Mouse (Mus musculus) neural tube, embryonic 11.5 days (tissue): ENCODE data around the gene Tspan5. TPM values are rescaled to one million over a fixed set of nuclear protein-coding genes. Genes with fewer than 3 reads are reported as not detected.

Experiments
- ATAC-seq: fragments of 200-750 bp; cut with Nextera tagmentation; 2 replicates; pipeline ENCODE4 v1.8.0; 2017; ENCODE audit warnings: moderate number of reproducible peaks, mild to moderate bottlenecking, moderate TSS enrichment, moderate library complexity; ENCODE audit not compliant: insufficient read depth, low FRiP score, low TSS enrichment
- DNase-seq: peaks from one replicate; pipeline ENCODE4 v3.0.0-alpha.2; 2015; ENCODE audit warnings: low spot score
- H3K27ac ChIP-seq: fragments of 300-500 bp; sonication (generic); 2 replicates; pipeline ENCODE4 v1.5.1; 2014; ENCODE audit warnings: low read depth, mild to moderate bottlenecking, low read length
- H3K27me3 ChIP-seq: fragments of 300-500 bp; sonication (generic); 2 replicates; pipeline ENCODE4 v1.6.1; 2014; ENCODE audit warnings: mild to moderate bottlenecking, low read length, mixed read lengths; ENCODE audit not compliant: control insufficient read depth, insufficient read depth
- H3K36me3 ChIP-seq: fragments of 300-500 bp; sonication (generic); 2 replicates; pipeline ENCODE4 v1.6.1; 2014; ENCODE audit warnings: mild to moderate bottlenecking, low read length, moderate library complexity, mixed read lengths; ENCODE audit not compliant: control insufficient read depth, insufficient read depth
- H3K4me1 ChIP-seq: fragments of 300-500 bp; sonication (generic); 2 replicates; pipeline ENCODE4 v1.6.1; 2014; ENCODE audit warnings: low read length, mixed read lengths; ENCODE audit not compliant: control insufficient read depth, insufficient read depth
- H3K4me2 ChIP-seq: fragments of 300-500 bp; sonication (generic); 2 replicates; pipeline ENCODE4 v1.6.1; 2014; ENCODE audit warnings: low read depth, mild to moderate bottlenecking, moderate library complexity
- H3K4me3 ChIP-seq: fragments of 300-500 bp; sonication (generic); 2 replicates; pipeline ENCODE4 v1.5.1; 2014; ENCODE audit warnings: low read depth, low read length
- H3K9ac ChIP-seq: fragments of 300-500 bp; sonication (generic); 2 replicates; pipeline ENCODE4 v1.6.1; 2014; ENCODE audit warnings: mild to moderate bottlenecking, low read length
- H3K9me3 ChIP-seq: fragments of 300-500 bp; sonication (generic); 2 replicates; pipeline ENCODE4 v1.6.1; 2016; ENCODE audit warnings: low read length; ENCODE audit not compliant: control insufficient read depth
- WGBS: fragments of 180-500 bp; shearing (Covaris S2); extraction: QIAGEN DNeasy Blood & Tissue Kit; methylation state at CpG from one replicate; pipeline ENCODE4 v1.1.7; 2014; 5-methylcytosine and 5-hydroxymethylcytosine counted together
- polyA plus RNA-seq: library from polyadenylated mRNA; unstranded; fragments of >200 nt; fragmentation: Nextera tagmentation; extraction: Ambion mirVana; gene quantifications from 2 replicates; pipeline ENCODE4 v1.2.1, GENCODE M21; 2014

Gene Tspan5
- polyA plus RNA-seq, 1 experiment from 2014 or later = 79.2 TPM

DNA sequence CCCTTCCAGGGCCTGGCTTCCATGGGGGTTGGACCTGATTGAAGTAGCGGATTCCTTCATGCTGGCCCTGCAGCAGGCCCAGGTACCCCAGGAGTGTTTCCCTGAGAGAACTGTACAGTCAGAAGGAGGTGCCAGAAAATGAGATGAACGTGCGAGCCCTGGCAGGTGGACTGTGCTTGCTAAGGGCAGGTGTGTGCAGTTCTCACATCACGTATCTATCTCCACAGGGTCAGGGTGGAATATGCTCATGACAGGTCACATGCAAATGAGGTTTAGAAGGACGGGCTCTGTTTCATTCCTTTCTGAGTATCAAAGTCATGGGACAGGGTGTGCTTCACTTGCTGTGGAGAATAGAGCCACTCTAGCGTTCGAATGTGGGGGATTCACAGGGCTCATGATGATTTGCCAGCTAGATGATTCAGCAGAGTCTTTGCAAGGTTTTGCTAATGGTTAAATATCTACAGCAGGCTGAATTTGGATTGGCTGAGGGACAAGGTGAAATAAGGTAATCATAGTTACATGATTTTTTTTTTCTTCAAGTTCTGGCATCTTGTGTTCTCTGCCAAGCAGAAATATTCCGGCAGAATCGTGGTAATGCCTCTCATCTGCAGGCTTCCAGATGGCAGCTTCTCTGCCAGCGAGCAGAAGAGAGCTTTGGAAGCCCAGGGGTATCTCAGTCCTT lies 28.8 kb downstream of the Tspan5 start:
- Histone ChIP-seq H3K4me1 (peaks cover 13% of the 10 kb centered on the region; the same call in 1 of the 2 replicates), H3K27ac (peak overlapping the region; percentile 34; the same call in 1 of the 2 replicates), H3K4me2 (no peak overlapping the region), H3K9ac (no peak overlapping the region), H3K4me3 (no peak overlapping the region), H3K36me3 (no peaks in the 10 kb centered on the region), H3K9me3 (no peaks in the 10 kb centered on the region), H3K27me3 (no peaks in the 10 kb centered on the region)
- ATAC-seq (no peak), DNase-seq (no peak)
- 78% methylated on average over 10 of the region's 10 CpGs for WGBS

DNA sequence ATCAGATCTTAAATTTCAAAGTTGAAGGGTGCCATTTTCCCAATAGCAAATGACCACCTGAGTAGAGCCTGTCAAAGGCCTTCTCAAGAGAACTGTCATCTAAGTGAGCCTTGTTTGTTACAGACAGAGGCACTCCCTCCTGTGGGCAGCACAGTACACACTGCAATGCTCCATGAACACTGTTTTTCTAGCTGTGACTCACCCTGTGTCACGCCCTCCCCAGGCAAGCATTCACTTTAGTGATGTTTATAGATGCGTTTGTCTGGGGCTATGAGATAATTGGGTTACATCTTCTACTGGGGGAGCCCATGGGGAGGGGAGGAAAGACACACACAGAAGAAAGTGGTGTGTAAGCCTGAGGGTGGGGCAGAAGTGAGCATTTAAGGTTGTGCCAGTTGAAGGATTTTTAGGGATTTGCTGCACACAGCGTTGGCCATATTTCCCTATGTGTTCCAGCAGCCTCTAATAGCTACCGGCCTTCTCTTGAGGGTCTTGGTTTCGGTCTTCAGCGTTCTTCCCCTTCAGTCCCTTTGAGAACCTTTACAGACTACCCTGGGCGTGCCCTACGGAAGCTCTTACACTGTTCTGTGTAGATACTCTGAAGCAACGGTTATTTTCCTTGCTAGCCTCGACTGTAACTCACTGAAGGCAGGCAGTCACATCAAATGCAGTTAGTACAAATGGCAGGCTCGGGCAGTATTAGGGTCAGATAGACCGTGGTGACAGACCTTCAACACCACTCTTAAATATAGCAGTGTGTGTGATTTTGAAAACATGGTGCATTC lies 29.7 kb downstream of the Tspan5 start:
- Histone ChIP-seq H3K4me2 (no peak overlapping the region), H3K36me3 (no peaks in the 10 kb centered on the region), H3K9ac (no peak overlapping the region), H3K4me1 (peaks cover 13% of the 10 kb centered on the region; the same call in 1 of the 2 replicates), H3K4me3 (no peak overlapping the region), H3K9me3 (no peaks in the 10 kb centered on the region), H3K27ac (no peak overlapping the region), H3K27me3 (no peaks in the 10 kb centered on the region)
- 78% methylated on average over 12 of the region's 12 CpGs for WGBS
- no peak for DNase-seq
- no peak for ATAC-seq

GRCm38 (mm10) chr3:138773871-138774606 lies 32.0 kb downstream of the Tspan5 start:
- no peaks in the 10 kb centered on the region for H3K36me3 ChIP-seq
- H3K4me2 ChIP-seq = no peak overlapping the region
- no peaks in the 10 kb centered on the region for H3K9me3 ChIP-seq
- ATAC-seq = no peak
- no peak overlapping the region for H3K9ac ChIP-seq
- peaks cover 13% of the 10 kb centered on the region for H3K4me1 ChIP-seq
- no peaks in the 10 kb centered on the region for H3K27me3 ChIP-seq
- DNase-seq = no peak
- no peak overlapping the region for H3K27ac ChIP-seq
- WGBS = 69% methylated on average over 9 of the region's 9 CpGs
- no peak overlapping the region for H3K4me3 ChIP-seq

DNA sequence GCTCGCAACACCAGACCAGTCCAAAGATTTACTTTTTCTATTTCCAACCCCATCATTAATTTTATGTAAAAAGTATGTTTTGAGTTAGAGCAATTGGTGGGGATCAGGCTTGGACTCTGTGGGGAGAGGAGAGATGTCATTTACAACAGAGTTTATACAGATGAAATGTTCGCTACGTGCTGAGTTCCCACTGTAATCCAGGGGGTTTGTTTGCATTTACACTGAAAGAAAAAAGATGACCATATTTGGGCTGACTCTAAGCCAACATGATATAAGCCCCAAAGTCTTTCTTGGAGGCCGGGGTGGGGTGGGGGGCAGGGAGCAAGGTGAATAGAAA lies 32.6 kb downstream of the Tspan5 start:
- no peak overlapping the region for H3K4me2 ChIP-seq
- no peak overlapping the region for H3K9ac ChIP-seq
- WGBS = 84% methylated on average over 4 of the region's 4 CpGs
- H3K9me3 ChIP-seq = no peaks in the 10 kb centered on the region
- ATAC-seq = no peak
- no peaks in the 10 kb centered on the region for H3K27me3 ChIP-seq
- peaks cover 14% of the 10 kb centered on the region for H3K4me1 ChIP-seq
- DNase-seq = no peak
- no peak overlapping the region for H3K4me3 ChIP-seq
- H3K27ac ChIP-seq = no peak overlapping the region
- H3K36me3 ChIP-seq = no peaks in the 10 kb centered on the region

GRCm38 (mm10) chr3:138775926-138776715 lies 34.1 kb downstream of the Tspan5 start:
- ATAC-seq (no peak), DNase-seq (no peak)
- 61% methylated on average over 7 of the region's 7 CpGs for WGBS
- Histone ChIP-seq H3K9me3 (no peaks in the 10 kb centered on the region), H3K27me3 (no peaks in the 10 kb centered on the region), H3K4me2 (no peak overlapping the region), H3K36me3 (no peaks in the 10 kb centered on the region), H3K4me3 (no peak overlapping the region), H3K4me1 (peaks cover 15% of the 10 kb centered on the region), H3K9ac (no peak overlapping the region), H3K27ac (no peak overlapping the region)

- WGBS = 65% methylated on average over 9 of the region's 9 CpGs
- H3K4me2 ChIP-seq = no peak overlapping the region
- ATAC-seq = peak; percentile 46
- no peak overlapping the region for H3K4me3 ChIP-seq
- peaks cover 33% of the 10 kb centered on the region for H3K4me1 ChIP-seq
- H3K9me3 ChIP-seq = no peaks in the 10 kb centered on the region
- no peaks in the 10 kb centered on the region for H3K27me3 ChIP-seq
- H3K9ac ChIP-seq = no peak overlapping the region
- H3K36me3 ChIP-seq = no peaks in the 10 kb centered on the region; the same call in 1 of the 2 replicates
- H3K27ac ChIP-seq = no peak overlapping the region
- DNase-seq = no peak
These were observed 39.5 kb downstream of the Tspan5 start for GRCm38 (mm10) chr3:138781492-138781891.

DNA sequence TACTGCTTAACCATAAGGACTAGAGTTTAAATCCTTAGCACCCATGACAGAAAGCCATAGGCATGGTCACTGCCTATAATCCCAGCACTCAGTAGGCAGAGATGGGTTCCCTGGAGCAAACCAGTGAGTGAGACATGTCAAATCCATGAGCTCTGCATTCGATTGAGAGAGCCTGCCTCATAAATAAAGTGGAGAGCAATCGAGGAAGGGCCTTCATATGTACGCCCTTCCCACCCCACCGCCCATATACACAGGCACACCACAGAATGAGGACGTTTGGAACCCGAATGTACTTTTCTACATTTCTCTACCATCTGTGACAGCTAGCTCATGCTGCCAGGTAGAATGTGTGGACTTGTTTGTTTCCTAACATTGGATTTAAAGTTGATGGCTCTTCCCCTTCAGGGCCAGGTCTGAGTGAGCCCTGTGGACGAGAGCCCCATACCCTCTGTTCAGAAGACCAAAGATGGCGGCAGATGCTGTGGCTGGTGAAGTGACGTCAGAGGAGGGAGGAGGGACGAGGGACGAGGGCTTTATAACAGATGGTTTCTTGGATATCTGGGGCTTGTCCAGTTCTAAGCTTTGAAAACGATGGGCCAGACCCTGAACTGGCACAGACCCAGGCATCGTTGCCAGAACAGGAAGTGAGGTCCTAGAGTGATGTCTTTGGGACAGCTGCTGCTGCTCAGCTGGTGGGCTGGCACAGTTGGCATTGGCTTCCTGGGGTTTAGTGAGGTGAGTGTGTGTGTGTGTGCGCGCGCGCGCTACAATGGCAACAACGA lies 42.1 kb downstream of the Tspan5 start:
- no peak for DNase-seq
- ATAC-seq = no peak
- H3K9me3 ChIP-seq = no peaks in the 10 kb centered on the region
- no peaks in the 10 kb centered on the region; the same call in 1 of the 2 replicates for H3K36me3 ChIP-seq
- H3K27me3 ChIP-seq = no peaks in the 10 kb centered on the region
- 89% methylated on average over 19 of the region's 19 CpGs for WGBS
- H3K4me2 ChIP-seq = no peak overlapping the region
- no peak overlapping the region for H3K4me3 ChIP-seq
- no peak overlapping the region for H3K9ac ChIP-seq
- H3K4me1 ChIP-seq = peaks cover 33% of the 10 kb centered on the region
- H3K27ac ChIP-seq = no peak overlapping the region

DNA sequence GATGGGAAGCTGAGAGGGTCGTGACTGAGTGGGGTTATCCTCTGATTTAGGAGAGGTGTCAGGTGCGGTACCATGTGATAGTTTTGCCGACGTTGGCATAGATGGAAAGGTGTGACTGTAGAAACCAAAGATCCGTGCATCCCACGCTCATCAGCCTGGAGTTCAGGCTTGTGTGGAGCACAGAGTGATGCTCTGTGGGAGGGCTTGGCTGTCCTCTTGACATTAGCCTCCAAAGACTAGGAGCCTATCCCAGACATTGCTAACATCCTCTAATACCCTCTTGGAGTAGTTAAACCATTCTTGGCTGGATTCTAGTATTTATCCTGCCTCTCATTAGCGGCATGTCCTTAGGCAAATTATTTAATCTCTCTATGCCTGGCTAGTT lies 42.6 kb downstream of the Tspan5 start:
- no peaks in the 10 kb centered on the region for H3K9me3 ChIP-seq
- no peak overlapping the region for H3K4me2 ChIP-seq
- no peaks in the 10 kb centered on the region for H3K27me3 ChIP-seq
- H3K27ac ChIP-seq = no peak overlapping the region
- no peaks in the 10 kb centered on the region; the same call in 1 of the 2 replicates for H3K36me3 ChIP-seq
- DNase-seq = no peak
- ATAC-seq = no peak
- peaks cover 31% of the 10 kb centered on the region for H3K4me1 ChIP-seq
- WGBS = 90% methylated on average over 7 of the region's 7 CpGs
- no peak overlapping the region for H3K9ac ChIP-seq
- H3K4me3 ChIP-seq = no peak overlapping the region
